Mouse (Mus musculus): Measurements from ENCODE around the gene Crtc1. TPM values are rescaled to one million over a fixed set of nuclear protein-coding genes. Genes with fewer than 3 reads are reported as not detected.

The Crtc1 gene
- polyA plus RNA-seq, 1 experiment from 2014 or later, result 23.2 TPM

GRCm38 (mm10) chr8:70393087-70393486 is 46.3 kb downstream of the Crtc1 start:
- Histone ChIP-seq H3K36me3 (peaks cover 33% of the 10 kb centered on the region), H3K4me1 (peaks cover 7% of the 10 kb centered on the region), H3K27ac (no peak overlapping the region), H3K4me3 (no peak overlapping the region), H3K27me3 (ENCODE audit: low read depth, poor library complexity, severe bottlenecking) (no peaks in the 10 kb centered on the region), H3K9me3 (replicated peaks) (no peaks in the 10 kb centered on the region)
- no peak for DNase-seq (ENCODE audit: low spot score)
- 79% methylated on average over 5 of the region's 5 CpGs for WGBS

GRCm38 (mm10) chr8:70389678-70390077 is 49.7 kb downstream of the Crtc1 start:
- H3K4me3 ChIP-seq, result no peak overlapping the region
- no peaks in the 10 kb centered on the region for H3K9me3 ChIP-seq (replicated peaks)
- H3K27ac ChIP-seq, result no peak overlapping the region
- WGBS, result 87% methylated on average over 2 of the region's 2 CpGs
- peaks cover 64% of the 10 kb centered on the region for H3K36me3 ChIP-seq
- no peak for DNase-seq (ENCODE audit: low spot score)
- peaks cover 8% of the 10 kb centered on the region for H3K4me1 ChIP-seq
- no peaks in the 10 kb centered on the region for H3K27me3 ChIP-seq (ENCODE audit: low read depth, poor library complexity, severe bottlenecking)

- Histone ChIP-seq H3K4me3 (no peak overlapping the region), H3K4me1 (peaks cover 6% of the 10 kb centered on the region; the same call in 1 of the 2 replicates), H3K27me3 (ENCODE audit: low read depth, poor library complexity, severe bottlenecking) (peaks cover 16% of the 10 kb centered on the region), H3K36me3 (peaks cover 38% of the 10 kb centered on the region), H3K27ac (no peak overlapping the region), H3K9me3 (replicated peaks) (no peaks in the 10 kb centered on the region)
- WGBS, result 65% methylated on average over 3 of the region's 3 CpGs
- peak; percentile 63 for DNase-seq (ENCODE audit: low spot score)
These were observed 56.1 kb downstream of the Crtc1 start for GRCm38 (mm10) chr8:70383287-70383686.

GRCm38 (mm10) chr8:70380069-70380468 is 59.3 kb downstream of the Crtc1 start:
- DNase-seq (ENCODE audit: low spot score), result no peak
- 84% methylated on average over 12 of the region's 12 CpGs for WGBS
- Histone ChIP-seq H3K27ac (no peak overlapping the region), H3K9me3 (replicated peaks) (no peaks in the 10 kb centered on the region), H3K4me1 (peaks cover 15% of the 10 kb centered on the region), H3K4me3 (no peak overlapping the region), H3K27me3 (ENCODE audit: low read depth, poor library complexity, severe bottlenecking) (peaks cover 48% of the 10 kb centered on the region), H3K36me3 (peaks cover 6% of the 10 kb centered on the region)

GRCm38 (mm10) chr8:70377049-70377448 is 62.3 kb downstream of the Crtc1 start:
- Histone ChIP-seq H3K27ac (no peak overlapping the region), H3K4me3 (no peak overlapping the region), H3K36me3 (no peaks in the 10 kb centered on the region), H3K27me3 (ENCODE audit: low read depth, poor library complexity, severe bottlenecking) (peaks cover 78% of the 10 kb centered on the region), H3K4me1 (peaks cover 45% of the 10 kb centered on the region), H3K9me3 (replicated peaks) (no peaks in the 10 kb centered on the region)
- 14% methylated on average over 15 of the region's 15 CpGs for WGBS
- no peak for DNase-seq (ENCODE audit: low spot score)

GRCm38 (mm10) chr8:70376275-70376741 is 63.1 kb downstream of the Crtc1 start:
- H3K9me3 ChIP-seq (replicated peaks), result no peaks in the 10 kb centered on the region
- peak overlapping the region; percentile 33 for H3K4me3 ChIP-seq
- no peaks in the 10 kb centered on the region for H3K36me3 ChIP-seq
- H3K27me3 ChIP-seq (ENCODE audit: low read depth, poor library complexity, severe bottlenecking), result peaks cover 83% of the 10 kb centered on the region
- no peak overlapping the region for H3K27ac ChIP-seq
- peaks cover 51% of the 10 kb centered on the region for H3K4me1 ChIP-seq
- peak; percentile 52 for DNase-seq (ENCODE audit: low spot score)
- WGBS, result 11% methylated on average over 37 of the region's 37 CpGs

GRCm38 (mm10) chr8:70375212-70375859 is 64.0 kb downstream of the Crtc1 start:
- Histone ChIP-seq H3K36me3 (no peaks in the 10 kb centered on the region), H3K27ac (no peak overlapping the region), H3K9me3 (replicated peaks) (no peaks in the 10 kb centered on the region), H3K27me3 (ENCODE audit: low read depth, poor library complexity, severe bottlenecking) (peaks cover 91% of the 10 kb centered on the region), H3K4me1 (peaks cover 54% of the 10 kb centered on the region), H3K4me3 (peak overlapping the region; percentile 48)
- DNase-seq (ENCODE audit: low spot score), result peak; percentile 48
- WGBS, result 10% methylated on average over 35 of the region's 35 CpGs

GRCm38 (mm10) chr8:70374318-70374927 is 65.0 kb downstream of the Crtc1 start:
- Histone ChIP-seq H3K27me3 (ENCODE audit: low read depth, poor library complexity, severe bottlenecking) (peaks cover 96% of the 10 kb centered on the region), H3K4me3 (peak overlapping the region; percentile 48), H3K4me1 (peaks cover 54% of the 10 kb centered on the region), H3K27ac (peak overlapping the region; percentile 27; the same call in 1 of the 2 replicates), H3K9me3 (replicated peaks) (no peaks in the 10 kb centered on the region), H3K36me3 (no peaks in the 10 kb centered on the region)
- 1% methylated on average over 53 of the region's 53 CpGs for WGBS
- peak; percentile 82 for DNase-seq (ENCODE audit: low spot score)

- peaks cover 54% of the 10 kb centered on the region for H3K4me1 ChIP-seq
- DNase-seq (ENCODE audit: low spot score), result peak; percentile 52
- peaks cover 88% of the 10 kb centered on the region for H3K27me3 ChIP-seq (ENCODE audit: low read depth, poor library complexity, severe bottlenecking)
- no peaks in the 10 kb centered on the region for H3K9me3 ChIP-seq (replicated peaks)
- no peaks in the 10 kb centered on the region for H3K36me3 ChIP-seq
- H3K4me3 ChIP-seq, result peak within 1 kb of the TSS; percentile 48
- H3K27ac ChIP-seq, result peak within 1 kb of the TSS; percentile 37
- WGBS, result 3% methylated on average over 47 of the region's 47 CpGs
These were observed 65.7 kb downstream of the Crtc1 start, which contains the start of gene Comp for GRCm38 (mm10) chr8:70373397-70374317. Comp (plus strand) TSS chr8:70373558.

GRCm38 (mm10) chr8:70371951-70372350 is 67.4 kb downstream of the Crtc1 start:
- Histone ChIP-seq H3K27ac (no peak overlapping the region; the same call in 1 of the 2 replicates), H3K4me1 (peaks cover 54% of the 10 kb centered on the region), H3K9me3 (replicated peaks) (no peaks in the 10 kb centered on the region), H3K4me3 (no peak overlapping the region), H3K36me3 (no peaks in the 10 kb centered on the region), H3K27me3 (ENCODE audit: low read depth, poor library complexity, severe bottlenecking) (peaks cover 71% of the 10 kb centered on the region)
- WGBS, result 41% methylated on average over 6 of the region's 6 CpGs
- no peak for DNase-seq (ENCODE audit: low spot score)

- Histone ChIP-seq H3K9me3 (replicated peaks) (no peaks in the 10 kb centered on the region), H3K4me3 (no peak overlapping the region), H3K27me3 (ENCODE audit: low read depth, poor library complexity, severe bottlenecking) (peaks cover 56% of the 10 kb centered on the region), H3K36me3 (no peaks in the 10 kb centered on the region), H3K27ac (no peak overlapping the region), H3K4me1 (peaks cover 45% of the 10 kb centered on the region)
- no peak for DNase-seq (ENCODE audit: low spot score)
- 81% methylated on average over 7 of the region's 7 CpGs for WGBS
These were observed 68.9 kb downstream of the Crtc1 start for GRCm38 (mm10) chr8:70370476-70370875.

- DNase-seq (ENCODE audit: low spot score), result no peak
- Histone ChIP-seq H3K4me3 (no peak overlapping the region), H3K4me1 (peaks cover 17% of the 10 kb centered on the region), H3K9me3 (replicated peaks) (no peaks in the 10 kb centered on the region), H3K27me3 (ENCODE audit: low read depth, poor library complexity, severe bottlenecking) (peaks cover 29% of the 10 kb centered on the region), H3K27ac (no peak overlapping the region), H3K36me3 (no peaks in the 10 kb centered on the region)
- WGBS, result 69% methylated on average over 5 of the region's 5 CpGs
These were observed 72.8 kb downstream of the Crtc1 start for GRCm38 (mm10) chr8:70366588-70366987.
